Mouse (Mus musculus) stomach, embryonic 16.5 days (tissue): Measurements from ENCODE around the gene Jade1. TPM values are rescaled to one million over a fixed set of nuclear protein-coding genes. Genes with fewer than 3 reads are reported as not detected.

Source experiments
- ATAC-seq: fragments of 200-750 bp; cut with Nextera tagmentation; 2 replicates; pipeline ENCODE4 v1.8.0; 2017; ENCODE audit warnings: moderate number of reproducible peaks, moderate TSS enrichment; ENCODE audit not compliant: insufficient read depth, low FRiP score
- H3K27ac ChIP-seq: fragments of 300-500 bp; sonication (generic); 2 replicates; pipeline ENCODE4 v1.5.1; 2014; ENCODE audit warnings: low read length
- H3K27me3 ChIP-seq: fragments of 300-500 bp; sonication (generic); 2 replicates; pipeline ENCODE4 v1.6.1; 2014; ENCODE audit warnings: low read length, control low read depth, mixed read lengths; ENCODE audit not compliant: control insufficient read depth, insufficient read depth
- H3K36me3 ChIP-seq: fragments of 300-500 bp; sonication (generic); 2 replicates; pipeline ENCODE4 v1.6.1; 2014; ENCODE audit warnings: low read length; ENCODE audit not compliant: control insufficient read depth, insufficient read depth
- H3K4me1 ChIP-seq: fragments of 300-500 bp; sonication (generic); 2 replicates; pipeline ENCODE4 v1.6.1; 2014; ENCODE audit warnings: low read length, control low read depth, mixed read lengths; ENCODE audit not compliant: control insufficient read depth, insufficient read depth
- H3K4me2 ChIP-seq: fragments of 300-500 bp; sonication (generic); 2 replicates; pipeline ENCODE4 v1.6.1; 2014; ENCODE audit warnings: low read depth, low read length, mixed read lengths
- H3K4me3 ChIP-seq: fragments of 300-500 bp; sonication (generic); replicated peaks from 2 replicates; pipeline ENCODE4 v1.5.1; 2014; ENCODE audit warnings: mild to moderate bottlenecking, low read length
- H3K9ac ChIP-seq: fragments of 300-500 bp; sonication (generic); 2 replicates; pipeline ENCODE4 v1.6.1; 2014; ENCODE audit warnings: low read length
- H3K9me3 ChIP-seq: fragments of 300-500 bp; sonication (generic); replicated peaks from 2 replicates; pipeline ENCODE4 v1.6.1; 2016; ENCODE audit warnings: low read length, control low read depth; ENCODE audit not compliant: control insufficient read depth
- WGBS: fragments of 180-500 bp; shearing (Covaris S2); extraction: QIAGEN DNeasy Blood & Tissue Kit; methylation state at CpG from one replicate; pipeline ENCODE4 v1.1.7; 2014; 5-methylcytosine and 5-hydroxymethylcytosine counted together
- polyA plus RNA-seq: library from polyadenylated mRNA; unstranded; fragments of >200 nt; fragmentation: Nextera tagmentation; extraction: Ambion mirVana; gene quantifications from 2 replicates; pipeline ENCODE4 v1.2.1, GENCODE M21; 2015

Jade1 gene
- polyA plus RNA-seq, 1 experiment from 2014 or later: 11.6 TPM

DNA sequence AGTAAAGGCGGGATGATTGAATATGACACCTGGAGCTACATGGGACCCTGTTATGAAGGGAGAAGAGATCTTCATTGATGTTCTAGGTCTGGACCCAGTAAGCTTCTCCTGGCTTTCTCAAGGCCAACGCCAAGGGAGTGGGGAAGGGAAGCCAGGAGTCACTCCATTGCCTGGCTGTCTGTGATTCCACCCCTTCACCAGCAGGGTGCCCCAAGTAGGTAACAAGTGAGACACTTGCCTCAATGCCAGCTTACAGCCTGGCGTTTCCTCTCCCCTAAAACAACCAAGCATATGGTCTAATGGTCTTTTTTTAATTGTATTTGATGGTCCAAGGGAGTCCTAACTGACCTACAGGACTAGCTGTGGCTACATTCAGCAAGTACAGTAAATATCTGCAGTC is 14.2 kb upstream of the Jade1 start:
- WGBS: 79% methylated on average over 3 of the region's 3 CpGs
- no peak overlapping the region for H3K4me2 ChIP-seq
- no peaks in the 10 kb centered on the region for H3K9me3 ChIP-seq
- no peaks in the 10 kb centered on the region for H3K27me3 ChIP-seq
- no peak overlapping the region for H3K9ac ChIP-seq
- H3K27ac ChIP-seq: no peak overlapping the region
- ATAC-seq: no peak
- 0 out of 2 replicates have a peak, but pooled peaks cover 10% of the 10 kb centered on the region for H3K4me1 ChIP-seq
- H3K4me3 ChIP-seq: no peak overlapping the region
- no peaks in the 10 kb centered on the region for H3K36me3 ChIP-seq

DNA sequence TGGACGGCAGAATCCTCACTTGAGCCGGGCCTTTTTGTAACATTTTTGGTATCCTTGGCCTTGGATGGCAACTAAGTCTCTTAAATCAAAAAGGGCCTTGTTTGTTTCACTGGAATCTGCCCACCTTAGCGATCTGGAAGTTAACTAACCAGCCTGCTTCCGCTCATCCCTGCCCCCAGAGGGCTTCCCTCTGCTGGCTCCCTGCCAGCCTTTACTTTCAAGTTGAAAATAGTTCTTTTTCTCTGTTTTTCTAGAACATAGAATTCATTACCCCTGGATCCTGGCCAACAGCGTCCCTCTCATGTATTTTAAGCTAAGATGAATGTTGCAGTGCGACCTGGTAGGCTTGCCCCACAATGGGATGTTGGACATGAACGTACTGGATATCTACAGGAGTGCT is 11.1 kb upstream of the Jade1 start:
- Histone ChIP-seq H3K4me2 (peak overlapping the region; percentile 19; the same call in 1 of the 2 replicates), H3K9me3 (no peaks in the 10 kb centered on the region), H3K36me3 (no peaks in the 10 kb centered on the region), H3K4me3 (no peak overlapping the region), H3K9ac (0 out of 2 replicates have a peak overlapping the region, but pooled peaks have one; percentile 21), H3K27ac (no peak overlapping the region), H3K4me1 (0 out of 2 replicates have a peak, but pooled peaks cover 10% of the 10 kb centered on the region), H3K27me3 (no peaks in the 10 kb centered on the region)
- WGBS: 38% methylated on average over 7 of the region's 7 CpGs
- no peak for ATAC-seq

DNA sequence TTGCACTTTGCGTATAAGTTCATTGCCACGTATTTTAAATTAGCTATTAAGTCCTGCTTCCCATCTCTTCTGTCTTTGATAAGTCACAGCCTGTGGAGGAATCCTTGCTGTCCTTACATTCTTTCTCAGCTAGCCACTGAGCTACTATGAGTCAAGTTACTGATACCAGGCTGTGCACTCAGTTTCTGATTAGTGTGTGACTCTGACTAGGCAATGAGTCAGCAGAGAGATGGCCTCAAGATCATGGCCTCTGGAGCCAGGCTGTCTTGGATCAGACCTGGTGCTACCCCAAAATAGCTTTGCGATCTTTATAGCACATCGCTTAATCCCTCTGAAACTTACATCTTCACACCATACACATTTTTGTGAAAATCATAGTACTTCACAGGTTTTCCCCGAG is 8.2 kb upstream of the Jade1 start:
- no peaks in the 10 kb centered on the region for H3K36me3 ChIP-seq
- ATAC-seq: no peak
- no peak overlapping the region for H3K9ac ChIP-seq
- H3K4me1 ChIP-seq: 0 out of 2 replicates have a peak, but pooled peaks cover 10% of the 10 kb centered on the region
- H3K27me3 ChIP-seq: no peaks in the 10 kb centered on the region
- H3K9me3 ChIP-seq: no peaks in the 10 kb centered on the region
- H3K4me2 ChIP-seq: no peak overlapping the region
- 93% methylated on average over 5 of the region's 5 CpGs for WGBS
- H3K27ac ChIP-seq: no peak overlapping the region
- H3K4me3 ChIP-seq: no peak overlapping the region

DNA sequence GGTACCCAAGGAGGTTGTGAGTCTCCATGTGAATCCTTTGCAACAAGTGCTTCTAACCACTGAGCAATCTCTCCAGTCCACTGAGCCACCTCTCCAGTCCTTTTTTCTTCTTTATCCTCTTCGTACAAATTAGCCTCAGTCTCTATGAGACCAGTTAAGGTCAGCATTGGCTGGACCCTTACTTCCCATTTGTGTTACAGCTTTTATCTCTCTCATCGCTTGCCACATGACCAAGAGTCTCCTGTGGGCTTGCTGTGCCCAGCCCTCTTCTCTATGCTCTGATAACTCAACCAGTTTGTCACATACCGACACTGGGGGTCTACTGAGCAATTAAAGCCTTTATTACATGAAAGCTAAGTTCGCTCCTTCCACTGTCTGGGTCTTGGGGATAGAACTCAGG is 7.3 kb upstream of the Jade1 start:
- H3K9ac ChIP-seq: no peak overlapping the region
- ATAC-seq: no peak
- no peak overlapping the region for H3K4me3 ChIP-seq
- 84% methylated on average over 4 of the region's 4 CpGs for WGBS
- no peaks in the 10 kb centered on the region for H3K9me3 ChIP-seq
- H3K27ac ChIP-seq: no peak overlapping the region
- no peak overlapping the region for H3K4me2 ChIP-seq
- 0 out of 2 replicates have a peak, but pooled peaks cover 10% of the 10 kb centered on the region for H3K4me1 ChIP-seq
- no peaks in the 10 kb centered on the region for H3K36me3 ChIP-seq
- no peaks in the 10 kb centered on the region for H3K27me3 ChIP-seq

DNA sequence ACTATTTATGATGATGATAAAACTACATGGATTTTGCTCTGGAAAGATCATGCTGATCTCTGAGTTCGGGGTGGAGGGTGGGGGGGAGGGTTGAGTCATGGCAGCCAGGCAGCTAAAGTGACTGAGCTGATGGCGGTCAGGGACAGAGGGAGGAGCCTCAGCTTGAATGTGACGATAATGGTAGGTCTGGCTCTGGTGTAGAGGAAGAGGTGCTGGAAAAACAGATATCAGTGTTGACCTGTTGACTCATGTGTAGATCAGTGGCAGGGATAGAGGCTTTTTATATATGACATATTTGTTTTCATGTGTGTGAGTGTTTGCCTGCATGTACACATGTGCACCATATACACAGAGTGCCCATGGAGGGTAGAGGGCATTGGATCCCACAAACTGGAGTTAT is 3.9 kb upstream of the Jade1 start:
- 65% methylated on average over 3 of the region's 3 CpGs for WGBS
- Histone ChIP-seq H3K4me3 (no peak overlapping the region), H3K9me3 (no peaks in the 10 kb centered on the region; the same call in 1 of the 2 replicates), H3K36me3 (no peaks in the 10 kb centered on the region), H3K27ac (no peak overlapping the region), H3K4me1 (no peaks in the 10 kb centered on the region), H3K27me3 (no peaks in the 10 kb centered on the region), H3K9ac (no peak overlapping the region), H3K4me2 (no peak overlapping the region)
- peak; percentile 25; the same call in 1 of the 2 replicates for ATAC-seq

DNA sequence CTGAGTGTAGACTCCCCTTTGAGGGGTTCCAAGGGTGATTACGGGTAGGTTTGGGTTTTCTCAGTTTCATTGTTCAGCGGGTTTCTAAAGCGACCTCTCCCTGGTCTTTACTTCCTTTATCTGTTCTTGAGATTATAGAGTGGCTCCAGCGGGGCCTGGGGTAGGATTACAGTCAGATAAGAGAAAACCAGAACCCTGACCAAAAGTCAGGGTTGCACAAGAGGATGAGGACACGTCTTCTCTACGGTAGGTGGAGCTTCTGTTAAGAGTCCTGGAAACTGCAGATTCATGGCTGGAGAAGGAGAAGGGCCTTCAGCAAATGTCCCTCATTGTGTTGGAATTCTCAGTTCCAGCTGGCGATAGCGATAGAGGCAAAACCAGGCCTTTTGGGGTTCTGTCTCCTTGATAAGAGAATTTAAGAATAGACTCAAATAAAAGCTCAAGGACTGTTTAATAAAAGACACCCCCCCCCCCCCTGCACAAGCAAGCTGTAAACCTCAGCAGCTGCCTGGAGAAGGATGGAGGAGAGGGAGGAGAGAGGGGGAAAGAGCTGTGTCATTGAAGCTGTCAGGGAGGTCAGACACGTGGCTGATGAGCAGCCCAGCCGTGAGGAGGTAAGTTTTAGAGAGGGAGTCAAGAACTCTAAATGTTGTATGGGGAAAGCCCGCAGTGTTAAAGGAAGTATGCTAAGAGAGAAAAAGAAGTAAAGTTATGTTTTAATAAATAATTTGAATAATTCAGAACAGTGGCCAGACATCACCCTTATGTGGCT is 2.6 kb upstream of the Jade1 start:
- Histone ChIP-seq H3K4me3 (no peak overlapping the region), H3K9me3 (no peaks in the 10 kb centered on the region; the same call in 1 of the 2 replicates), H3K27ac (no peak overlapping the region), H3K4me1 (no peaks in the 10 kb centered on the region), H3K4me2 (no peak overlapping the region), H3K9ac (no peak overlapping the region), H3K27me3 (no peaks in the 10 kb centered on the region), H3K36me3 (no peaks in the 10 kb centered on the region)
- ATAC-seq: no peak
- 53% methylated on average over 11 of the region's 11 CpGs for WGBS

DNA sequence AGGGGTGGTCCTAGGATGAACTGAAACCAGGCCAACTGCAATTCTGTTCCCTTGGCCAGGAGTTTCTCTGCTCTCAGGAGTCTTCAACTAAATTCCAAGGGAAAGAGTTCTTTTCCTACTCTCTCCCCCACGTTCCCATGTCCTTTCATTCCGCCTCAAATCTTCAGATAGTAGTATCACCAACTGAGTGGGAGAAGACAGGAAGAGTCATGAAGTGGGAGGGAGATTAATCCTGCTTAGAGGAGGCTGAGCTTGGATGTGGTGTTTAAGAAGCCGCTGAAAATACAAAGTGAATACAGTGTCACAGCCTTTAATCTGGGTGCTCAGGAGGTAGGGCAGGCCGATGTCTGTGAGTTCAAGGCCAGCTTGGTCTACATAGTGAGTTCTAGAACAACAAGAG is 1.9 kb upstream of the Jade1 start:
- 70% methylated on average over 4 of the region's 4 CpGs for WGBS
- Histone ChIP-seq H3K4me1 (no peaks in the 10 kb centered on the region), H3K4me2 (no peak overlapping the region), H3K9ac (no peak overlapping the region), H3K27ac (no peak overlapping the region), H3K4me3 (no peak overlapping the region), H3K36me3 (no peaks in the 10 kb centered on the region), H3K27me3 (no peaks in the 10 kb centered on the region), H3K9me3 (no peaks in the 10 kb centered on the region; the same call in 1 of the 2 replicates)
- ATAC-seq: no peak

DNA sequence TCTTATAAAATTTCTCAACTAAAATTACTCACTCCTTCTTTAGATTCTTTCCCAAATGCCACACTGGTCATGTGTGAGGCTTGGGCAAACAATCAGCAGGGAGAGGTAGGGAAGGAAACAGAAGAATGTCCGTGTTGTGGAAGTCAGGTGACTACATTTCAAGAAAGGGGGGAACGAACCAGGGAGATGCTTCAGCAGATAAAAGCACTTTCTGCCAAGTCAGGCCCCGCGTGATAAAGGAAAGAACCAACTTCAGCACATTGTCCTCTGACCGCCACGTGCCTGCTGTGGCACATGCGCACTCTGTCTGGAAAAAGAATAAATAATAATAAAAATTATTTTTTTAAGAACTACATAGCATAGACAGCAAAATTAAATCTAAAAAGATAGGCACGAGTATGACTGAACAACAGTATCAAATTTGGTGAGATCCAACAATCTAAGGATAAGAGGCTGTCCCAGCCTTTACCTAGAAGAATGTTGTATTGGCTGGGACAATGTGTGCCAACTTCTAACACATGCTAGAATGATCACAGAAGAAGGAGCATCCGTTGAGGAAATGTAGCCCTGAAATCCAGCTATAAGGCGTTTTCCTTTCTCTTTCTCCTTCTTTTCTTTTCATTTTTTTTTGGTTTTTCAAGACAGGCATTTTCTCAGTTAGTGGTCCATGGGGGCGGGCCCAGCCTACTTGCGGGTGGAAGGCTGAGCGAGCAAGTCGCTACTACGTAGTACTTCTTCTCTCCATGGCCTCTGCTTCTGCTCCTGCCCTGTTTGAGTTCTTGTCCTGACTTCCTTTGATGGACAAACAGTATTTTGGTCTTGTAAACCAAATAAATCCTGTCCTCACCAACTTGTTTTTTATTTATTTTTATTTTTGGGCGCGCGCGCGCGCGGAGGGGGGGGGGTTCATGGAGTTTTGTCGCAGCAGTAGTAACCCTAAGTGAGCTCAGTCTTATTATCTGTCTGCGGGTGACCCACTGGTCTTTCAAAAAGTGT is 753 bp upstream of the Jade1 start:
- WGBS: 84% methylated on average over 24 of the region's 24 CpGs
- no peak; the same call in 1 of the 2 replicates for ATAC-seq
- Histone ChIP-seq H3K4me3 (no peak overlapping the region), H3K9ac (no peak overlapping the region), H3K36me3 (no peaks in the 10 kb centered on the region), H3K4me2 (no peak overlapping the region), H3K9me3 (no peaks in the 10 kb centered on the region; the same call in 1 of the 2 replicates), H3K4me1 (no peaks in the 10 kb centered on the region), H3K27ac (no peak overlapping the region), H3K27me3 (no peaks in the 10 kb centered on the region)
